Mouse (Mus musculus): ENCODE measurements around the gene Extl1. TPM values are rescaled to one million over a fixed set of nuclear protein-coding genes. Genes with fewer than 3 reads are reported as not detected.
A peak's percentile ranks its signal among the peaks of the same experiment; 100 is the strongest.
"Not testable (repeated sequence)": the region's sequence is repeated elsewhere in the genome, so short reads cannot be mapped to it uniquely, and the experiment has no call there.

Gene Extl1
- total RNA-seq (2015; ENCODE audit: low replicate concordance) (not detected in 2 replicates), total RNA-seq (2017; ENCODE audit: low replicate concordance) (not detected in 2 replicates)

- ATAC-seq (replicated peaks; ENCODE audit: low FRiP score, poor library complexity, severe bottlenecking): not testable (repeated sequence)
Observed at GRCm38 (mm10) chr4:134383750-134384149, at the start of gene Extl1. TSS of gene Extl1 (minus strand) at chr4:134383850.

GRCm38 (mm10) chr4:134432686-134433360, 49.2 kb upstream of the Extl1 start:
- ATAC-seq (replicated peaks; ENCODE audit: low FRiP score, poor library complexity, severe bottlenecking): no peak

GRCm38 (mm10) chr4:134430381-134431004, 46.8 kb upstream of the Extl1 start:
- ATAC-seq (replicated peaks; ENCODE audit: low FRiP score, poor library complexity, severe bottlenecking): no peak

GRCm38 (mm10) chr4:134425088-134425487, 41.4 kb upstream of the Extl1 start:
- no peak for ATAC-seq (replicated peaks; ENCODE audit: low FRiP score, poor library complexity, severe bottlenecking)

GRCm38 (mm10) chr4:134423949-134424348, 40.3 kb upstream of the Extl1 start:
- ATAC-seq (replicated peaks; ENCODE audit: low FRiP score, poor library complexity, severe bottlenecking): no peak

- no peak for ATAC-seq (replicated peaks; ENCODE audit: low FRiP score, poor library complexity, severe bottlenecking)
Observed at GRCm38 (mm10) chr4:134421971-134422370, 38.3 kb upstream of the Extl1 start.

GRCm38 (mm10) chr4:134417111-134417510, 33.5 kb upstream of the Extl1 start:
- ATAC-seq (replicated peaks; ENCODE audit: low FRiP score, poor library complexity, severe bottlenecking): no peak

- no peak for ATAC-seq (replicated peaks; ENCODE audit: low FRiP score, poor library complexity, severe bottlenecking)
Observed at GRCm38 (mm10) chr4:134416602-134417001, 33.0 kb upstream of the Extl1 start.

- no peak for ATAC-seq (replicated peaks; ENCODE audit: low FRiP score, poor library complexity, severe bottlenecking)
Observed at GRCm38 (mm10) chr4:134416177-134416576, 32.5 kb upstream of the Extl1 start.

- no peak for ATAC-seq (replicated peaks; ENCODE audit: low FRiP score, poor library complexity, severe bottlenecking)
Observed at GRCm38 (mm10) chr4:134409286-134409685, 25.6 kb upstream of the Extl1 start.

- ATAC-seq (replicated peaks; ENCODE audit: low FRiP score, poor library complexity, severe bottlenecking): no peak
Observed at GRCm38 (mm10) chr4:134403721-134404120, 20.1 kb upstream of the Extl1 start.

- ATAC-seq (replicated peaks; ENCODE audit: low FRiP score, poor library complexity, severe bottlenecking): no peak
Observed at GRCm38 (mm10) chr4:134402571-134403262, 19.1 kb upstream of the Extl1 start.

GRCm38 (mm10) chr4:134401856-134402570, 18.4 kb upstream of the Extl1 start:
- ATAC-seq (replicated peaks; ENCODE audit: low FRiP score, poor library complexity, severe bottlenecking): no peak

GRCm38 (mm10) chr4:134401181-134401661, 17.6 kb upstream of the Extl1 start:
- ATAC-seq (replicated peaks; ENCODE audit: low FRiP score, poor library complexity, severe bottlenecking): peak; percentile 56; the same call in 1 of the 2 replicates

GRCm38 (mm10) chr4:134400206-134400605, 16.6 kb upstream of the Extl1 start:
- ATAC-seq (replicated peaks; ENCODE audit: low FRiP score, poor library complexity, severe bottlenecking): no peak

- no peak for ATAC-seq (replicated peaks; ENCODE audit: low FRiP score, poor library complexity, severe bottlenecking)
Observed at GRCm38 (mm10) chr4:134397732-134398131, 14.1 kb upstream of the Extl1 start.

- ATAC-seq (replicated peaks; ENCODE audit: low FRiP score, poor library complexity, severe bottlenecking): no peak
Observed at GRCm38 (mm10) chr4:134397121-134397520, 13.5 kb upstream of the Extl1 start.

GRCm38 (mm10) chr4:134395977-134396825, 12.6 kb upstream of the Extl1 start, which contains the start of gene Pafah2:
TSS of gene Pafah2 (plus strand) at chr4:134396320.
- ATAC-seq (replicated peaks; ENCODE audit: low FRiP score, poor library complexity, severe bottlenecking): peak; percentile 98

GRCm38 (mm10) chr4:134395142-134395541, 11.5 kb upstream of the Extl1 start:
- ATAC-seq (replicated peaks; ENCODE audit: low FRiP score, poor library complexity, severe bottlenecking): no peak
